Mouse (Mus musculus): ENCODE results near the gene Fscn1. TPM values are rescaled to one million over a fixed set of nuclear protein-coding genes. Genes with fewer than 3 reads are reported as not detected.

Gene Fscn1
- polyA plus RNA-seq, 1 experiment from 2014 or later, result 7.3 TPM

DNA sequence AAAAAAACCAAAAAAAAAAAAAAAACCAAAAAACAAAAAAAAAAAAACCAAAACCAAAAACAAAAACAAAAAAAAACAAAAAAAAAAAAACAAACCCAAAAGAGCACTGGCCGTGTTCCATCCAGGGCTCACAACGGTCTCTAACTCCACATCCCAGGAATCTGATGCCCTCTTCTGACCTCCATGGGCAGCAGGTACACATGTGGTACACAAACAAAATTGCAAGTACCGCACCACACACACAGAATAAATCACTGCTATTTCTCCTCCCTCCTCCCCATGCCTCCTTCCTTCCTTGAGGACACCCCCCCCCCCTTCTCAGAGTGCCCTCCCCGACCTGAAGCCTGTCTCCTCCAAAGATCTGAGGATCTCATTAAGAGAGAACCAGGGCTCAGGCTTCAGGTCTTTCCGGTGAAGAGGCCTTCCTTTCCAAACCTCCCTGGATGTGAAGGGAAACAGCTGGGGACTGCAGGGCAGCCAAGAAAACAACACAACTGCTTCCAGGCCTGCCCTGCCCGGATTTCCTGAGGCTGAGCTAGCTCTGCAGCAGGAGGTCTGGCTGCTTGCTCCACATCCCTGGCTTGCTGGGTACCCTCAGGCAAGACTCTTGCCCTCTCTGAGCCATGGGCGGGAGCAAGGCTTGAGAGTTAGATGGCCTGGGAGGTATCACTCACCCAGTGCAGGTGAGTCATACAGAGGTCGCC lies 15.0 kb upstream of the Fscn1 start:
- no peaks in the 10 kb centered on the region for H3K27me3 ChIP-seq (ENCODE audit: insufficient read depth, low read length)
- H3K9ac ChIP-seq (replicated peaks), result no peak overlapping the region
- WGBS (ENCODE audit: insufficient replicate concordance), result 59% methylated on average over 8 of the region's 8 CpGs
- H3K36me3 ChIP-seq (replicated peaks; ENCODE audit: insufficient read depth, low read length), result no peaks in the 10 kb centered on the region
- no peak overlapping the region for H3K4me3 ChIP-seq (ENCODE audit: low read depth, low read length)
- no peak for DNase-seq
- peak; percentile 35 for ATAC-seq
- 0 out of 2 replicates have a peak, but pooled peaks cover 2% of the 10 kb centered on the region for H3K4me1 ChIP-seq (ENCODE audit: insufficient read depth)
- H3K27ac ChIP-seq (ENCODE audit: low read depth), result no peak overlapping the region
- H3K4me2 ChIP-seq (ENCODE audit: low read depth, low read length), result no peak overlapping the region
- no peaks in the 10 kb centered on the region for H3K9me3 ChIP-seq (ENCODE audit: low read length)
- no peak for TF ChIP-seq CTCF (IDR thresholded peaks at IDR 0.05; ENCODE audit: low read depth)
- no peak for TF ChIP-seq EP300 (IDR thresholded peaks at IDR 0.05; ENCODE audit: low read depth)

DNA sequence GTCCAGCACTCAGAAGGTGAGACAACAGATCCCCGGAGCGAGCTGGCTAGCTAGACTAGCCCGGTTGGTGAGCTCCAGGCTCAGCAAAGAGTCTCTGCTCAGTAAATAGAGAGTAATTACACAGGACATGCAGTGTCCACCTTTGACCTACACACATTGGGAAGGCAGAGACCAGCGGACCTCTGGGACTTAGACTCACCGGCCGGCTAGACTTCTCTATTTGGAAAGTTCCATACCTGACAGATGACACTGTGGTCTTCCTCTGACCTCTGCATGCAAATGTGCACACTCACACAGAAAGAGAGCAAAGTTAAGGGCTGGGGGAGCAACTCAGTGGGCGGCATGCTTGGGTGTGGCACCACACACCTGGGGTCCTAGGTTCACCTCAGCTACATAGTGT lies 12.7 kb upstream of the Fscn1 start:
- H3K27me3 ChIP-seq (ENCODE audit: insufficient read depth, low read length), result no peaks in the 10 kb centered on the region
- WGBS (ENCODE audit: insufficient replicate concordance), result 56% methylated on average over 7 of the region's 7 CpGs
- no peak overlapping the region for H3K9ac ChIP-seq (replicated peaks)
- ATAC-seq (peak; percentile 85), DNase-seq (no peak)
- H3K4me1 ChIP-seq (ENCODE audit: insufficient read depth), result 0 out of 2 replicates have a peak, but pooled peaks cover 2% of the 10 kb centered on the region
- H3K27ac ChIP-seq (ENCODE audit: low read depth), result no peak overlapping the region
- H3K4me2 ChIP-seq (ENCODE audit: low read depth, low read length), result no peak overlapping the region
- H3K4me3 ChIP-seq (ENCODE audit: low read depth, low read length), result no peak overlapping the region
- TF ChIP-seq EP300 (IDR thresholded peaks at IDR 0.05; ENCODE audit: low read depth) (no peak), CTCF (IDR thresholded peaks at IDR 0.05; ENCODE audit: low read depth) (no peak)
- no peaks in the 10 kb centered on the region for H3K36me3 ChIP-seq (replicated peaks; ENCODE audit: insufficient read depth, low read length)
- no peaks in the 10 kb centered on the region for H3K9me3 ChIP-seq (ENCODE audit: low read length)

GRCm38 (mm10) chr5:142949580-142949979 lies 10.6 kb upstream of the Fscn1 start:
- Histone ChIP-seq H3K9ac (replicated peaks) (no peak overlapping the region), H3K4me2 (ENCODE audit: low read depth, low read length) (no peak overlapping the region), H3K4me3 (ENCODE audit: low read depth, low read length) (no peak overlapping the region), H3K27me3 (ENCODE audit: insufficient read depth, low read length) (no peaks in the 10 kb centered on the region), H3K4me1 (ENCODE audit: insufficient read depth) (0 out of 2 replicates have a peak, but pooled peaks cover 2% of the 10 kb centered on the region), H3K36me3 (replicated peaks; ENCODE audit: insufficient read depth, low read length) (no peaks in the 10 kb centered on the region), H3K27ac (ENCODE audit: low read depth) (no peak overlapping the region), H3K9me3 (ENCODE audit: low read length) (no peaks in the 10 kb centered on the region)
- WGBS (ENCODE audit: insufficient replicate concordance), result 42% methylated on average over 6 of the region's 6 CpGs
- DNase-seq, result no peak
- no peak for TF ChIP-seq CTCF (IDR thresholded peaks at IDR 0.05; ENCODE audit: low read depth)
- ATAC-seq, result no peak

DNA sequence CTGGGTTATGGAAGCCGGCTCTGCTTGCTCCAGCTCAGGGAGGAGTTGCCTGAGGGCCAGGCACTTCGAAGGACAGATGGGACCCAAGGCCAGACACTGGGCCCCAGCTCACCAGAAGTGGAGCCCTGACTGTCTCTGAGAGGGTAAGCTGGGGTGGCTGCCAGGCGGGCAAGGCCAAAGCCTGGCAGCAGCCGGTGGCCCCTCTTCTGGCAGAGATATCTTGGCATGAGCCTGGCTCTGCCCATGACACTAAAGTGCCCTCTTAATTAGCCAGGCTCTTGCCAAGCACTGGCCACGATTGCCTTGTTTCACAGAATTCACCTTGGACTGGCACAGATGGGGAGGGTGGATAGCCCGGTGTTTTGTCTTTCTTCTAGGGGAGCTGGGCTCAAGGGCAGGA lies 9.7 kb upstream of the Fscn1 start:
- Histone ChIP-seq H3K4me1 (ENCODE audit: insufficient read depth) (0 out of 2 replicates have a peak, but pooled peaks cover 2% of the 10 kb centered on the region), H3K27ac (ENCODE audit: low read depth) (no peak overlapping the region), H3K4me2 (ENCODE audit: low read depth, low read length) (no peak overlapping the region), H3K4me3 (ENCODE audit: low read depth, low read length) (no peak overlapping the region), H3K27me3 (ENCODE audit: insufficient read depth, low read length) (no peaks in the 10 kb centered on the region), H3K36me3 (replicated peaks; ENCODE audit: insufficient read depth, low read length) (no peaks in the 10 kb centered on the region), H3K9me3 (ENCODE audit: low read length) (no peaks in the 10 kb centered on the region), H3K9ac (replicated peaks) (no peak overlapping the region)
- TF ChIP-seq CTCF (IDR thresholded peaks at IDR 0.05; ENCODE audit: low read depth) (no peak), EP300 (IDR thresholded peaks at IDR 0.05; ENCODE audit: low read depth) (no peak)
- 74% methylated on average over 6 of the region's 6 CpGs for WGBS (ENCODE audit: insufficient replicate concordance)
- DNase-seq, result no peak
- ATAC-seq, result no peak

DNA sequence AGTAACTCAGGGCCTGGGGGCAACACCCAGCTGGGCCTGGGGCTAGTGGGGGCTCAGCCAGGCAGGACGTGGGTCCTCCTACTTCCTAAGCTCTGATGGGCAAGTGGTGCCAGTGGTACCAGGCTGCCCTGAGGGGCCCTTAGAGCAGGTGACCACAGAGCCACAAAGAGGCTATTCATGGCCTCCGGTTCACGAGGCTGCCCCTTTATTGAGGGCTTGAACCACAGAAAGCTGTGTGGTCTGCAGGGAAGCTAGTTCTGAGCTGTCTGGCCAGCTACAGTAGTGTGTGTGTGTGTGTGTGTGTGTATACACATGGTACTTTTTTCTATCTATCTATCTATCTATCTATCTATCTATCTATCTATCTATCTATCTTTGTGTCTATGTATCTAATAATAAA lies 6.5 kb upstream of the Fscn1 start:
- no peak overlapping the region for H3K27ac ChIP-seq (ENCODE audit: low read depth)
- TF ChIP-seq CTCF (IDR thresholded peaks at IDR 0.05; ENCODE audit: low read depth), result no peak
- TF ChIP-seq EP300 (IDR thresholded peaks at IDR 0.05; ENCODE audit: low read depth), result no peak
- no peaks in the 10 kb centered on the region for H3K27me3 ChIP-seq (ENCODE audit: insufficient read depth, low read length)
- no peak overlapping the region for H3K9ac ChIP-seq (replicated peaks)
- no peak overlapping the region for H3K4me3 ChIP-seq (ENCODE audit: low read depth, low read length)
- H3K4me1 ChIP-seq (ENCODE audit: insufficient read depth), result no peaks in the 10 kb centered on the region
- no peak for DNase-seq
- ATAC-seq, result no peak
- no peak overlapping the region for H3K4me2 ChIP-seq (ENCODE audit: low read depth, low read length)
- no peaks in the 10 kb centered on the region for H3K9me3 ChIP-seq (ENCODE audit: low read length)
- 74% methylated on average over 3 of the region's 3 CpGs for WGBS (ENCODE audit: insufficient replicate concordance)
- no peaks in the 10 kb centered on the region for H3K36me3 ChIP-seq (replicated peaks; ENCODE audit: insufficient read depth, low read length)

DNA sequence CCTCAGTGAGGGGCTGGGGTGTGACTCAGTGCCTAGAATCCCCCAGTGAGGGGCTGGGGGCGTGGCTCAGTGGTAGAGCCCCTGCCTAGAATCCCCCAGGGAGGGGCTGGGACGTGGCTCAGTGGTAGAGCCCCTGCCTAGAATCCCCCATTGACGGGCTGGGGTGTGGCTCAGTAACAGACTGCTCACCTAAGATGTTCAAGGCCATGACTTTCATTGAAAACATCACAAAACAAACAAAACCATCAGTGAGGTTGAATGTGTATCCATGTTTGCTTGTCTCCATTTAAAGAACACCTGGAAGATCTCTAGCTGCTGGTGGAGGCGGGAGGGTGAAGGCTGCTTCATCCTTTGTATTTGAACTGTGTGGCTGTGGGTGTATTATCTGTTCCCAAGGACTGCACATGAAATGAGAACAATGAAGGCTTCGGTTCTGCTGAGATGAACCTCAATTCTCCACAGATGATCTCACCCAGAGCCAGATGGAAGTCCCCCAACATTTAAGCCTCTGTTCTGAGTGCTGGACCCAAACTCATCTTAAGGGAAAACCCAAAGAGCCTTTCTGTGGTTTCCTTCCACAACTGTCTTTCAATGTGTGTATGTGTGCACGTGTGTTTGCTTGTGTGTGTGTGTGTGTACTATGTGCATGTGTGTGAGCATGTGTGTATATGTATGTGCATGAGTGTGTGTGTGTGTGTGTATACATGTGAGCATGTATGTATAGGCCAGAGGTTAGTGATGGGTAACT lies 3.0 kb upstream of the Fscn1 start:
- DNase-seq (no peak), ATAC-seq (no peak)
- H3K36me3 ChIP-seq (replicated peaks; ENCODE audit: insufficient read depth, low read length), result no peaks in the 10 kb centered on the region
- 68% methylated on average over 6 of the region's 6 CpGs for WGBS (ENCODE audit: insufficient replicate concordance)
- no peak overlapping the region for H3K4me2 ChIP-seq (ENCODE audit: low read depth, low read length)
- no peaks in the 10 kb centered on the region for H3K9me3 ChIP-seq (ENCODE audit: low read length)
- H3K9ac ChIP-seq (replicated peaks), result no peak overlapping the region
- no peak overlapping the region for H3K27ac ChIP-seq (ENCODE audit: low read depth)
- peaks cover 32% of the 10 kb centered on the region for H3K27me3 ChIP-seq (ENCODE audit: insufficient read depth, low read length)
- TF ChIP-seq EP300 (IDR thresholded peaks at IDR 0.05; ENCODE audit: low read depth) (no peak), CTCF (IDR thresholded peaks at IDR 0.05; ENCODE audit: low read depth) (no peak)
- H3K4me3 ChIP-seq (ENCODE audit: low read depth, low read length), result no peak overlapping the region
- peaks cover 16% of the 10 kb centered on the region for H3K4me1 ChIP-seq (ENCODE audit: insufficient read depth)
